Mouse (Mus musculus) erythroblast, embryonic 14.5 days (primary cell): ENCODE results near the gene Itih5.

Experiments
- GATA1 ChIP-seq: IDR thresholded peaks from 2 replicates; pipeline ENCODE4 v1.6.1; 2012; ENCODE audit warnings: low read length, inconsistent platforms, mixed read lengths
- TAL1 ChIP-seq: IDR thresholded peaks from 3 replicates; pipeline ENCODE4 v1.6.1; 2012; ENCODE audit warnings: low read length, inconsistent platforms, mixed read lengths

DNA sequence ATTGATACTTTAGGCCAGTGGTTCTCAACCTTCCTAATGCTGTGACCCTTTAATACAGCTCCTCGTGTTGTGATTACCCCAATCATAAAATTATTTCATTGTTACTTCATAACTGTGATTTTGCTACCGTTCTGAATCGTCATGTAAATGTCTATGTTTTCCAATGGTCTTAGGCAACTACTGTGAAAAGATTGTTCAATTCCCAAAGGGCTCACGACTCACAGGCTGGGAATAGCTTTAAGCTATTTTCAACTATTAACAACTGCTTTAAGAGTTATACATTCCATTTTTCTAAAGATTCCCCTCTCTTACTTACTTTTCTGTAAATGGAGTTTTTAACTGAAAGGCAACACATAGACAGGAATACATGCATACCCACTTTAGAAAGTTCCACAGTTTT is 8.6 kb downstream of the Itih5 start:
- TF ChIP-seq GATA1 (no peak), TAL1 (no peak)
